Comparison of ENCODE assay signal across 8 mouse cellular contexts in the genomic region with DNA sequence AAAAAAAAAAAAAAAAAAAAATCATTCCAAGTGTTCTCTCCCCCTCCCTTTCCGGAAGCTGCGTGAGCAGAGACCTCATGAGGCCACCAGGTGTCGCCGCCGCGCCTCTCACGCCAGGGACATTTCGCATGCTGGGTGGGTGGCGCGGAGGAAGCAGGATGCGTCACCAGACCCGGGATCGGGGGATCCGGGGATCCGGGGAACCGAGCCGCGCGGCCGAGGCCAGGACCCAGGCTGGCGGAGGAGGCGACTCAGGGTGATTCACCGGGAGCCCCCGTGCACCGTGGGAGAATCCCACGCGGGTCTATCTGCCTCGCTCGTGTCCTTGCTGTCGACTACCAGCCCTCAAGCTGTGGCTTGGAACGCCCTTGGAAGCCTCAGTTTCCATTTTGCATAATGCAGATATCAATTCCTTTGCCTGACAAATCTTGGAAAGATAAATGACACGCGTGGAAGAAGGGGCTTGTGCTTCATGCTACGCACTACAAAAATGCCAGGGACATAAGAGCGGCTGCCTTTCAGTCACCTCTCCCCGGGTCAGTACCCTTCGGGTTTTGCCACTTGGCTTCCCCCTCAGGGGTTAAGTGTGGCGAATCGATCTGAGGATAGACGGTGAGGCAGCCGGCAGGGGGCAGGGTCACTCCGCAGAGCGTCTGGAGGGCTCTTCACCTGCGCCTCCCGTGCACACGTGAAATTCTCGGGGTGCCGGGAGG. TPM values are rescaled to one million over a fixed set of nuclear protein-coding genes. Genes with fewer than 3 reads are reported as not detected.
DNase-seq lines count a peak whose midpoint lies in the region; ATAC-seq lines count a peak whose summit lies in the region.

No protein-coding gene starts in this region.

- peak overlapping the region; percentile 75 for H3K9ac ChIP-seq in intestine, embryonic 16.5 days (ENCODE audit: low read depth, low read length)

- H3K4me3 ChIP-seq in intestine, embryonic 16.5 days (ENCODE audit: low read length) = peak overlapping the region; percentile 50
- H3K4me3 ChIP-seq in midbrain, embryonic 10.5 days = peak overlapping the region; percentile 65

- H3K36me3 ChIP-seq in intestine, embryonic 16.5 days (ENCODE audit: control insufficient read depth, insufficient read depth, low read length) = no peaks in the 10 kb centered on the region; the same call in 1 of the 2 replicates
- no peaks in the 10 kb centered on the region for H3K36me3 ChIP-seq in midbrain, embryonic 10.5 days

- ATAC-seq in intestine, embryonic 16.5 days = peak; percentile 66

- H3K27me3 ChIP-seq in intestine, embryonic 16.5 days (replicated peaks; ENCODE audit: control insufficient read depth, insufficient read depth, low read length) = 0 out of 2 replicates have a peak, but pooled peaks cover 3% of the 10 kb centered on the region
- peaks cover 44% of the 10 kb centered on the region for H3K27me3 ChIP-seq in midbrain, embryonic 10.5 days (ENCODE audit: low read depth, poor library complexity, severe bottlenecking)

- DNase-seq in adrenal gland, adult 2 months = peak; percentile 94
- DNase-seq in embryo, embryonic 11 days = peak; percentile 94
- DNase-seq in gastrocnemius, postnatal 36 days = peak; percentile 88 to 91
- peak; percentile 93 to 94 for DNase-seq in left cerebral cortex, postnatal 36 days (ENCODE audit: low spot score in 2 of 2)
- peak; percentile 88 for DNase-seq in midbrain, embryonic 10.5 days (ENCODE audit: low spot score)
- peak; percentile 89 to 90 for DNase-seq in right cerebral cortex, postnatal 36 days (ENCODE audit: low spot score in 2 of 2)
- peak; percentile 87 to 92 for DNase-seq in urinary bladder, postnatal 4 days (ENCODE audit: low spot score in 2 of 2)

- H3K4me2 ChIP-seq in intestine, embryonic 16.5 days (ENCODE audit: low read depth, low read length) = peak overlapping the region; percentile 86

- H3K9me3 ChIP-seq in intestine, embryonic 16.5 days (ENCODE audit: control insufficient read depth, low read length) = no peaks in the 10 kb centered on the region
- 0 out of 2 replicates have a peak, but pooled peaks cover 1% of the 10 kb centered on the region for H3K9me3 ChIP-seq in midbrain, embryonic 10.5 days (replicated peaks)

- peak overlapping the region; percentile 97 for H3K27ac ChIP-seq in intestine, embryonic 16.5 days (ENCODE audit: low read length)
- peak overlapping the region; percentile 81 for H3K27ac ChIP-seq in midbrain, embryonic 10.5 days (replicated peaks)

- H3K4me1 ChIP-seq in intestine, embryonic 16.5 days (ENCODE audit: control insufficient read depth, insufficient read depth, low read length) = peaks cover 34% of the 10 kb centered on the region
- H3K4me1 ChIP-seq in midbrain, embryonic 10.5 days = peaks cover 69% of the 10 kb centered on the region

- intact Hi-C loops in gastrocnemius, postnatal 36 days (cut with DNase I) = loop anchor here (1.0 to 5.0 kb wide), 3 partner anchors 27 to 159 kb away; no protein-coding TSS in a partner anchor
- intact Hi-C loops in left cerebral cortex, postnatal 36 days (cut with DNase I) = loop anchor here (1.0 to 2.0 kb wide), 2 partner anchors 26 to 67 kb away; no protein-coding TSS in a partner anchor

- WGBS in intestine, embryonic 16.5 days = under 1% methylated on average over 47 of the region's 48 CpGs
- under 1% methylated on average over 48 of the region's 48 CpGs for WGBS in midbrain, embryonic 10.5 days

RNA-seq across cellular contexts. Expression of gene Gadd45b, which starts 1.1 kb away (rescaled TPM):
- total RNA-seq in adrenal gland, adult 2 months (2021) = 10 to 100 TPM; 25.6 to 84.9 TPM
- polyA plus RNA-seq in adrenal gland, adult 2 months (2012; rRNA removed) = 37.6 and 50.8 TPM in 2 replicates
- total RNA-seq in gastrocnemius, postnatal 36 days (2021) = 10 to 100 TPM; 26.7 to 31.7 TPM
- polyA plus RNA-seq in intestine, embryonic 16.5 days (2015; fragmentation: Nextera tagmentation; extraction: Ambion mirVana) = 26.5 and 29.1 TPM in 2 replicates
- total RNA-seq in left cerebral cortex, postnatal 36 days (2021) = 10 to 100 TPM; 17.4 to 23.9 TPM
- 6.1 and 9.2 TPM in 2 replicates for polyA plus RNA-seq in midbrain, embryonic 10.5 days (2016; fragmentation: Nextera tagmentation; extraction: Ambion mirVana)

RNA-seq across cellular contexts. Expression of gene Lmnb2, which starts 10.7 kb away (rescaled TPM):
- total RNA-seq in adrenal gland, adult 2 months (2021) = 10 to 100 TPM; 10.8 to 11.4 TPM
- 16.2 and 17.9 TPM in 2 replicates for polyA plus RNA-seq in adrenal gland, adult 2 months (2012; rRNA removed)
- 1 to 10 TPM; 2.6 to 3.1 TPM for total RNA-seq in gastrocnemius, postnatal 36 days (2021)
- polyA plus RNA-seq in intestine, embryonic 16.5 days (2015; fragmentation: Nextera tagmentation; extraction: Ambion mirVana) = 38.6 and 41.0 TPM in 2 replicates
- 10 to 100 TPM; 17.6 to 21.2 TPM for total RNA-seq in left cerebral cortex, postnatal 36 days (2021)
- 77.9 and 84.7 TPM in 2 replicates for polyA plus RNA-seq in midbrain, embryonic 10.5 days (2016; fragmentation: Nextera tagmentation; extraction: Ambion mirVana)

RNA-seq across cellular contexts. Expression of gene Timm13, which starts 28.0 kb away (rescaled TPM):
- 100 to 1,000 TPM; 174 to 231 TPM for total RNA-seq in adrenal gland, adult 2 months (2021)
- 236 and 243 TPM in 2 replicates for polyA plus RNA-seq in adrenal gland, adult 2 months (2012; rRNA removed)
- 100 to 1,000 TPM; 106 to 120 TPM for total RNA-seq in gastrocnemius, postnatal 36 days (2021)
- 390 and 410 TPM in 2 replicates for polyA plus RNA-seq in intestine, embryonic 16.5 days (2015; fragmentation: Nextera tagmentation; extraction: Ambion mirVana)
- total RNA-seq in left cerebral cortex, postnatal 36 days (2021) = 100 to 1,000 TPM; 120 to 153 TPM
- polyA plus RNA-seq in midbrain, embryonic 10.5 days (2016; fragmentation: Nextera tagmentation; extraction: Ambion mirVana) = 335 and 382 TPM in 2 replicates

RNA-seq across cellular contexts. Expression of gene Tmprss9, which starts 57.1 kb away (rescaled TPM):
- not detected for total RNA-seq in adrenal gland, adult 2 months (2021)
- 0.18 and 0.21 TPM in 2 replicates for polyA plus RNA-seq in adrenal gland, adult 2 months (2012; rRNA removed)
- total RNA-seq in gastrocnemius, postnatal 36 days (2021) = not detected
- polyA plus RNA-seq in intestine, embryonic 16.5 days (2015; fragmentation: Nextera tagmentation; extraction: Ambion mirVana) = 0.06 TPM in 1 of 2 replicates, not detected in the other
- under 1 TPM in 1 of 2 experiments, not detected in 1; 0.32 TPM for total RNA-seq in left cerebral cortex, postnatal 36 days (2021)
- polyA plus RNA-seq in midbrain, embryonic 10.5 days (2016; fragmentation: Nextera tagmentation; extraction: Ambion mirVana) = 0.02 and 0.09 TPM in 2 replicates

Comparison
In these comparisons a context has a peak if more than half of its experiments do, and no peak if none do; other contexts are left out.
1. Peak in every context shown above with its lines: DNase-seq, ATAC-seq, H3K4me3 ChIP-seq and H3K27ac ChIP-seq.